Mouse (Mus musculus) brown adipose tissue, adult 24 weeks (tissue): Measurements from ENCODE around the gene Cbfa2t2. TPM values are rescaled to one million over a fixed set of nuclear protein-coding genes. Genes with fewer than 3 reads are reported as not detected.

Experiments
- H3K27ac ChIP-seq: fragments of 200-500 bp; replicated peaks from 2 replicates; pipeline ENCODE4 v1.5.1; 2012; ENCODE audit warnings: low read depth, mild to moderate bottlenecking, low read length
- H3K4me1 ChIP-seq: fragments of 200-500 bp; 2 replicates; pipeline ENCODE4 v1.6.1; 2012; ENCODE audit warnings: low read length, mixed read lengths; ENCODE audit not compliant: control insufficient read depth, insufficient read depth, insufficient read length
- H3K4me3 ChIP-seq: fragments of 200-500 bp; 2 replicates; pipeline ENCODE4 v1.5.1; 2012; ENCODE audit warnings: low read depth, mild to moderate bottlenecking, low read length, moderate library complexity; ENCODE audit not compliant: insufficient read depth
- polyA plus RNA-seq: library from polyadenylated mRNA; stranded (reverse); fragments of >200 nt; gene quantifications from 2 replicates; pipeline ENCODE4 v1.2.4, GENCODE M21; 2012; ENCODE audit not compliant: missing spikeins, insufficient read depth, insufficient read length

Cbfa2t2 gene
- polyA plus RNA-seq, 1 experiment, result 6.9 TPM

- Histone ChIP-seq H3K4me1 (peaks cover 10% of the 10 kb centered on the region; the same call in 1 of the 2 replicates), H3K4me3 (no peak overlapping the region), H3K27ac (no peak overlapping the region)
Observed at GRCm38 (mm10) chr2:154571266-154571665, 135.0 kb downstream of the Cbfa2t2 start.

GRCm38 (mm10) chr2:154571976-154572375, 135.7 kb downstream of the Cbfa2t2 start:
- H3K4me1 ChIP-seq, result peaks cover 10% of the 10 kb centered on the region; the same call in 1 of the 2 replicates
- no peak overlapping the region for H3K27ac ChIP-seq
- no peak overlapping the region for H3K4me3 ChIP-seq

- no peak overlapping the region for H3K27ac ChIP-seq
- peaks cover 9% of the 10 kb centered on the region; the same call in 1 of the 2 replicates for H3K4me1 ChIP-seq
- no peak overlapping the region for H3K4me3 ChIP-seq
Observed at GRCm38 (mm10) chr2:154572996-154573395, 136.7 kb downstream of the Cbfa2t2 start.

GRCm38 (mm10) chr2:154574271-154574670, 138.0 kb downstream of the Cbfa2t2 start:
- Histone ChIP-seq H3K4me3 (no peak overlapping the region), H3K4me1 (peaks cover 2% of the 10 kb centered on the region; the same call in 1 of the 2 replicates), H3K27ac (no peak overlapping the region)

- no peak overlapping the region for H3K4me3 ChIP-seq
- H3K27ac ChIP-seq, result no peak overlapping the region
- H3K4me1 ChIP-seq, result peaks cover 5% of the 10 kb centered on the region; the same call in 1 of the 2 replicates
Observed at GRCm38 (mm10) chr2:154576876-154577743, 140.8 kb downstream of the Cbfa2t2 start.

GRCm38 (mm10) chr2:154577744-154578067, 141.4 kb downstream of the Cbfa2t2 start:
- H3K4me3 ChIP-seq, result no peak overlapping the region
- peaks cover 5% of the 10 kb centered on the region; the same call in 1 of the 2 replicates for H3K4me1 ChIP-seq
- H3K27ac ChIP-seq, result no peak overlapping the region

GRCm38 (mm10) chr2:154580586-154580985, 144.3 kb downstream of the Cbfa2t2 start:
- Histone ChIP-seq H3K27ac (no peak overlapping the region), H3K4me1 (peaks cover 5% of the 10 kb centered on the region; the same call in 1 of the 2 replicates), H3K4me3 (no peak overlapping the region)

- Histone ChIP-seq H3K4me3 (no peak overlapping the region), H3K27ac (no peak overlapping the region)
Observed at GRCm38 (mm10) chr2:154581421-154581820, 145.1 kb downstream of the Cbfa2t2 start.

GRCm38 (mm10) chr2:154583906-154584872, 147.9 kb downstream of the Cbfa2t2 start:
- H3K4me3 ChIP-seq, result no peak overlapping the region
- H3K4me1 ChIP-seq, result 0 out of 2 replicates have a peak, but pooled peaks cover 3% of the 10 kb centered on the region
- H3K27ac ChIP-seq, result no peak overlapping the region

More at GRCm38 (mm10) chr2:154581421-154581820, 145.1 kb downstream of the Cbfa2t2 start:
- peaks cover 5% of the 10 kb centered on the region; the same call in 1 of the 2 replicates for H3K4me1 ChIP-seq

- 0 out of 2 replicates have a peak, but pooled peaks cover 2% of the 10 kb centered on the region for H3K4me1 ChIP-seq
- no peak overlapping the region for H3K4me3 ChIP-seq
- no peak overlapping the region for H3K27ac ChIP-seq
Observed at GRCm38 (mm10) chr2:154584931-154585601, 148.8 kb downstream of the Cbfa2t2 start.

GRCm38 (mm10) chr2:154586405-154586804, 150.1 kb downstream of the Cbfa2t2 start:
- Histone ChIP-seq H3K4me3 (no peak overlapping the region), H3K4me1 (no peaks in the 10 kb centered on the region), H3K27ac (no peak overlapping the region)

Other genes starting within 250 kb of the Cbfa2t2 start
- gene Bpifb1, start 245.7 kb upstream of the Cbfa2t2 start, polyA plus RNA-seq, result not detected in 2 replicates
- gene Bpifb5, start 212.7 kb upstream of the Cbfa2t2 start, polyA plus RNA-seq, result not detected in 2 replicates
- gene Bpifb9a, start 178.6 kb upstream of the Cbfa2t2 start, polyA plus RNA-seq, result not detected in 2 replicates
- not detected in 2 replicates for gene Bpifb9b, start 129.3 kb upstream of the Cbfa2t2 start, polyA plus RNA-seq
- 7.1 and 12.7 TPM in 2 replicates for gene Cdk5rap1, start 63.5 kb upstream of the Cbfa2t2 start, polyA plus RNA-seq
- 17.1 and 29.6 TPM in 2 replicates for gene Snta1, start 28.4 kb upstream of the Cbfa2t2 start, polyA plus RNA-seq
- gene 1700003F12Rik, start 110.6 kb downstream of the Cbfa2t2 start, polyA plus RNA-seq, result not detected in 2 replicates
- not detected in 2 replicates for gene Actl10, start 115.3 kb downstream of the Cbfa2t2 start, polyA plus RNA-seq
- not detected in 2 replicates for gene Necab3, start 122.4 kb downstream of the Cbfa2t2 start, polyA plus RNA-seq
- gene E2f1, start 133.4 kb downstream of the Cbfa2t2 start, polyA plus RNA-seq, result 0.63 and 1.3 TPM in 2 replicates
- gene Pxmp4, start 167.2 kb downstream of the Cbfa2t2 start, polyA plus RNA-seq, result 44.4 and 59.3 TPM in 2 replicates
- gene Zfp341, start 176.8 kb downstream of the Cbfa2t2 start, polyA plus RNA-seq, result 0.71 and 0.88 TPM in 2 replicates
- not detected in 2 replicates for gene 4930519P11Rik, start 177.0 kb downstream of the Cbfa2t2 start, polyA plus RNA-seq
- gene Chmp4b, start 215.2 kb downstream of the Cbfa2t2 start, polyA plus RNA-seq, result 108 TPM in 2 replicates